Mouse (Mus musculus): ENCODE data around the gene Rab5c. TPM values are rescaled to one million over a fixed set of nuclear protein-coding genes. Genes with fewer than 3 reads are reported as not detected.
A peak's percentile ranks its signal among the peaks of the same experiment; 100 is the strongest.

Rab5c gene
- polyA plus RNA-seq, 1 experiment from 2014 or later: 82.7 TPM

DNA sequence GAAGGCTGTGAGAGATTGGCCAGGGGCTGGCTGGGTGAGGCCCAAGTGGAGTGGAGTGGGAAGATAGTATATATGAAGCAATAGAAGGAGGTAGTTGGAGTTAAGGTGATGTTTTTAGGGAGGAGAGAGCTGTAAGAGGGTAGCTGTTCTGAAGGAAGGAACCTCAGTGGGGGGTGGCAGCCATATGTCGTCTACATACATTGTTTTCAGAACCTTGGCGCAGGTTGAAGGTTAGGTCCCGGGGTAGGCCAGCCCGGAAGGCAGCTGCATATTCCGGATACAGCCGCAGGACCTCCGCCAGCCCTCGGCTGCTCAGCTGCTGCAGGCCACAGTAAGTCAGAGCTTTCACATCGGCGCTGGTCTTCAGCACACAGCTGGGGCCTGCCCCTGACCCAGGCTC is 8.5 kb upstream of the Rab5c start:
- Histone ChIP-seq H3K4me1 (ENCODE audit: control insufficient read depth, insufficient read depth, low read length) (no peaks in the 10 kb centered on the region), H3K4me3 (ENCODE audit: low read depth, low read length) (no peak overlapping the region), H3K36me3 (ENCODE audit: control insufficient read depth, insufficient read depth, low read length) (0 out of 2 replicates have a peak, but pooled peaks cover 6% of the 10 kb centered on the region), H3K9me3 (ENCODE audit: control insufficient read depth, low read length) (no peaks in the 10 kb centered on the region), H3K27me3 (ENCODE audit: control insufficient read depth, insufficient read depth, low read length) (no peaks in the 10 kb centered on the region), H3K4me2 (ENCODE audit: low read depth, low read length) (no peak overlapping the region), H3K27ac (ENCODE audit: low read depth, low read length) (no peak overlapping the region), H3K9ac (replicated peaks; ENCODE audit: low read depth, low read length) (no peak overlapping the region)
- 87% methylated on average over 10 of the region's 10 CpGs for WGBS
- ATAC-seq (ENCODE audit: low read depth): no peak

DNA sequence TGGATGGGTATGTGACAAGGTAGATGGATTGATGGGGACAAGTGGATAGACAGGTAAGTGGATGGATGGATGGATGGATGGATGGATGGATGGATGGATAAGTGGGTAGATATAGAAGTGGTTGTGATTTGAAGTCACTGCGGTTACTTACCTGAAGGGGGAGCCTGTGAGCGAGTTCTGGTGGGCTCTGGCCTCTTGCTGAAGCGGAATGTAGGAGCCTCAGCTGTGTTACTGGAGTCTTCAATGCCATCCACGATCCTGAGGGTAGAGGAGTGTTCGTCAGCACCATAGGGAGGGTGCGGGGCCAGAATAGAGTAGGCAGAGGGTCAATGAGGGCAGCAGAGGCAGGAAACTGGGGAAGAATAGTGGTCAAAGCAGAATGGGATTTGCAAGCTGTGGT is 7.1 kb upstream of the Rab5c start:
- Histone ChIP-seq H3K27ac (ENCODE audit: low read depth, low read length) (no peak overlapping the region), H3K4me3 (ENCODE audit: low read depth, low read length) (no peak overlapping the region), H3K27me3 (ENCODE audit: control insufficient read depth, insufficient read depth, low read length) (no peaks in the 10 kb centered on the region), H3K9me3 (ENCODE audit: control insufficient read depth, low read length) (no peaks in the 10 kb centered on the region), H3K4me1 (ENCODE audit: control insufficient read depth, insufficient read depth, low read length) (no peaks in the 10 kb centered on the region), H3K4me2 (ENCODE audit: low read depth, low read length) (no peak overlapping the region), H3K9ac (replicated peaks; ENCODE audit: low read depth, low read length) (no peak overlapping the region), H3K36me3 (ENCODE audit: control insufficient read depth, insufficient read depth, low read length) (0 out of 2 replicates have a peak, but pooled peaks cover 10% of the 10 kb centered on the region)
- peak; percentile 72 for ATAC-seq (ENCODE audit: low read depth)
- WGBS: 13% methylated on average over 6 of the region's 6 CpGs

DNA sequence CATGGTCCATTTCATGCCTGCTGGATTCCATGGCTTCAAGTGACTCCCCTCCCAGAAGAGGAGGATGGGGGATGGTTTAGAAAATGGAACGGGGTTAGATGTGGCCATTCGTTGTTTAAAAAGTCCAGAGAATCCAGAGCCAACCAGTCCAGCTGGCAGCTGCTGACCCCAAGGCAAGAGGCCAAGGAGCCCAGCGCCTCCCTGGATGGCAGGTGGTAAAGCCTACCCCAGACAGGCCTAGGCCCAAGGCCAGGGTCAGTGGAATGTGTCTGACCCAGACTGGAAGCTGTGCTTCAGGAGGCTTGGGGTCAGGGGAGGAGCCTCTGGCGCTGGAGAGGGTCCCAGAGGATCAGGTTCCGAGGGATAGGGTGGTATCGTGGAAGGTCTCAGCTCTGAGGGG is 3.3 kb upstream of the Rab5c start:
- WGBS: 70% methylated on average over 6 of the region's 6 CpGs
- no peaks in the 10 kb centered on the region for H3K9me3 ChIP-seq (ENCODE audit: control insufficient read depth, low read length)
- no peak overlapping the region for H3K27ac ChIP-seq (ENCODE audit: low read depth, low read length)
- H3K36me3 ChIP-seq (ENCODE audit: control insufficient read depth, insufficient read depth, low read length): 0 out of 2 replicates have a peak, but pooled peaks cover 9% of the 10 kb centered on the region
- H3K4me3 ChIP-seq (ENCODE audit: low read depth, low read length): no peak overlapping the region
- no peak for ATAC-seq (ENCODE audit: low read depth)
- H3K4me2 ChIP-seq (ENCODE audit: low read depth, low read length): no peak overlapping the region
- H3K9ac ChIP-seq (replicated peaks; ENCODE audit: low read depth, low read length): no peak overlapping the region
- H3K27me3 ChIP-seq (ENCODE audit: control insufficient read depth, insufficient read depth, low read length): no peaks in the 10 kb centered on the region
- H3K4me1 ChIP-seq (ENCODE audit: control insufficient read depth, insufficient read depth, low read length): peaks cover 11% of the 10 kb centered on the region

DNA sequence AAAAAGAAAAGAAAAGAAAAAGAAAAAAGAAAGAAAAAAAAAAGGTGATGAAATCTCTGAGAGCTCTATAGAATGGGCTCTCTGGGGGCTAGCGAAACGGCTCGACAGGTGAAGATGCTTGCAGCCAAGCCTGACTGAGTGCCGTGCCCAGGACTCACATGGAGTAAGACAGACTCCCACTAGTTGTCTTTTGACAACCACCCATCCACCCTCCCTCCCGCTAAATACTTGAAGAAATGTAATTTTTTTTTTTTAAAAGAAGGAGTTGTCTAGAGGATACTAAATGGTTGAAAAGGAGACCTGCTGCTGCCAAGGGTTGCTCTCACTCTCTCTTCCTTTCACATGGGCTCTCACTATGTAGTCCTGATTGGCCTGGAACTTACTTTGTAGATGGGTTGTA is 734 bp upstream of the Rab5c start:
- H3K9me3 ChIP-seq (ENCODE audit: control insufficient read depth, low read length): no peaks in the 10 kb centered on the region
- H3K27ac ChIP-seq (ENCODE audit: low read depth, low read length): peak overlapping the region; percentile 75
- peaks cover 17% of the 10 kb centered on the region for H3K4me1 ChIP-seq (ENCODE audit: control insufficient read depth, insufficient read depth, low read length)
- H3K9ac ChIP-seq (replicated peaks; ENCODE audit: low read depth, low read length): peak overlapping the region; percentile 43
- H3K4me2 ChIP-seq (ENCODE audit: low read depth, low read length): peak overlapping the region; percentile 59
- 19% methylated on average over 5 of the region's 5 CpGs for WGBS
- peak overlapping the region; percentile 66 for H3K4me3 ChIP-seq (ENCODE audit: low read depth, low read length)
- no peaks in the 10 kb centered on the region for H3K27me3 ChIP-seq (ENCODE audit: control insufficient read depth, insufficient read depth, low read length)
- peak; percentile 23; the same call in 1 of the 2 replicates for ATAC-seq (ENCODE audit: low read depth)
- H3K36me3 ChIP-seq (ENCODE audit: control insufficient read depth, insufficient read depth, low read length): 0 out of 2 replicates have a peak, but pooled peaks cover 9% of the 10 kb centered on the region

DNA sequence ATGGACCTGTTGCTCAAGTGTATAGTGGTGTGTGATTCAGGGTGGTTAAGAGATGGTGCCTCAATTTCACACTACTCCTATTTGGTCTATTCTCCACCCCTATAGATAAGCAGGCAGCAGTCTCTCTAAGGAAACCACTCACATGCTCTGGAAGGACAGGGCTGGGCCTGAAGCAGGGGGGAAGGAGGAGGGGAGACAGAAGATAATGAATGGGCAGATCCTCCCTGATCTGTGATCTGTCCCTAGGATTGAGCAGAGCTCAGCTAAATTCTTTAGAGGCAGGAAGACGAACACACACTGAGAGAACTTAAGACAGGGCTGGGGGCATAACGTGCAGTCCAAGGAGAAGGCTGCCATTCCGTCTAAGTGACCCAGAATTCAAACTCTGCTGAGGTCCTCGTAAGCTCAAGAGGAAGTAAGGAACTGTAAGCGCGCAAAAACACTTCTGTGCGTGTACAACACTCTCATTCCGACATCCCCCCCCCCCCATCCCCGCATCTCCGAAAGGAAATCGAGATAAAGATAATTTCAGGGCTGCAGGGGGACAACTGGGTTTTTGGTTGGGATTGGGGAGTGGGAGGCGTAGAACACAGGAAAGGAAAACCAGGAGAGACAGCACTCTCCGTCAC is 796 bp downstream of the Rab5c start:
- Histone ChIP-seq H3K9me3 (ENCODE audit: control insufficient read depth, low read length) (no peaks in the 10 kb centered on the region), H3K9ac (replicated peaks; ENCODE audit: low read depth, low read length) (peak overlapping the region; percentile 84), H3K4me1 (ENCODE audit: control insufficient read depth, insufficient read depth, low read length) (peaks cover 17% of the 10 kb centered on the region), H3K27ac (ENCODE audit: low read depth, low read length) (peak overlapping the region; percentile 7; the same call in 1 of the 2 replicates), H3K4me2 (ENCODE audit: low read depth, low read length) (peak overlapping the region; percentile 78), H3K27me3 (ENCODE audit: control insufficient read depth, insufficient read depth, low read length) (no peaks in the 10 kb centered on the region), H3K36me3 (ENCODE audit: control insufficient read depth, insufficient read depth, low read length) (0 out of 2 replicates have a peak, but pooled peaks cover 9% of the 10 kb centered on the region), H3K4me3 (ENCODE audit: low read depth, low read length) (peak overlapping the region; percentile 66)
- WGBS: 2% methylated on average over 13 of the region's 13 CpGs
- no peak for ATAC-seq (ENCODE audit: low read depth)

DNA sequence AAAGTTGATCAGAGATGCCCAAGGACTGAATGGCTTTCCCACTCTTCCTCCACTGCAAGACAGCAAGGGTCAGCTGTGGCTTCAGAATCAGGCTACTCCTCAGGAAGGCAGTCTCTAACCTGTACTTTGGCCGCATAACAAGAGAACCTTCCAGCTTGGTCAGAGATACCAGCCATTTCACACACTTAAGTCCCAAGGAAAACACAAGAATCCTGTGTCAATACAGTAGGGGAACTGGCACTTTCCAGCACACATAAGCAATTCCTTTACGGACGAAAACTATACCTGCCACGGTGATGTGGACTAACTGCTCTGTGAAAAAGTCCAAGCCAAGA is 1.3 kb downstream of the Rab5c start:
- no peak overlapping the region for H3K27ac ChIP-seq (ENCODE audit: low read depth, low read length)
- no peak for ATAC-seq (ENCODE audit: low read depth)
- peak overlapping the region; percentile 78 for H3K4me2 ChIP-seq (ENCODE audit: low read depth, low read length)
- WGBS: 94% methylated on average over 4 of the region's 4 CpGs
- no peaks in the 10 kb centered on the region for H3K9me3 ChIP-seq (ENCODE audit: control insufficient read depth, low read length)
- peaks cover 17% of the 10 kb centered on the region for H3K4me1 ChIP-seq (ENCODE audit: control insufficient read depth, insufficient read depth, low read length)
- H3K27me3 ChIP-seq (ENCODE audit: control insufficient read depth, insufficient read depth, low read length): no peaks in the 10 kb centered on the region
- peak overlapping the region; percentile 66 for H3K4me3 ChIP-seq (ENCODE audit: low read depth, low read length)
- no peak overlapping the region for H3K9ac ChIP-seq (replicated peaks; ENCODE audit: low read depth, low read length)
- H3K36me3 ChIP-seq (ENCODE audit: control insufficient read depth, insufficient read depth, low read length): 0 out of 2 replicates have a peak, but pooled peaks cover 8% of the 10 kb centered on the region

DNA sequence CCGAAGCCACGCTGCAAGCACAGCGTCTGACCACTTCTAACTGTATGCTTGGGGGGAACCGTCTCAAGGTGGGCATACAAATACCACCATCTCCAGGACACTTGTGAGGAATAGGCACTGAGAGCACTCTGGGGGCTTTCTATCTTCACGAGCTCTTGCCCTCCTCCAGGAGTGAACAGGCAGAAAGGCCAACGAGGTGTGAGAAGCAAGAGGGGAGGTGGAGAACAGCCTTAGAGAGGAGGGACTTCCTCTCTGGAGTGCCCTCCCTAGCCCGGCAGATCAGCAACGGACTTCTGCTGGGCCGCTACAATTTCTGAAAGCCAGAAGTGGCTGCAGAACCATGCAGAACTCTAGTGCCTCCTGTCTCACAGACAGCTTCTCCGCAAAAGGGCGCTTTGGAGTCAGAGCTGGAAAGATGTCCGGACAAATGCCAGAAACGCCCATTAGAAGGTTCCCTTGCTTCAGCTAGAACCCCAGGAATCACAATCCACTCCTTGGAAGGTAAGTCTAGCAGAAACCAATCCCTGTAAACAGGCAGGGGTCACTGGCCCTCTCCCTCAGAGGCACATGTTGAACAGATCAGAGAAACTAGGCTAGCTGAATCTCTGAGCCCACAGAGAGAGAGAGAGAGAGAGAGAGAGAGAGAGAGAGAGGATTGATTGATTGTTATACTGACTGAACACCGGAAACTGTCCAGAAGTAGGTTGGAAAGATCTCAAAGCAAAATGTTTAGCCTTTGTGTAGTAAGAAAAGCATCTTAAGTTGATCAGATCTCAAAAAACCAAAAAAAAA is 1.9 kb downstream of the Rab5c start:
- Histone ChIP-seq H3K27me3 (ENCODE audit: control insufficient read depth, insufficient read depth, low read length) (no peaks in the 10 kb centered on the region), H3K4me2 (ENCODE audit: low read depth, low read length) (peak overlapping the region; percentile 78; the same call in 1 of the 2 replicates), H3K4me3 (ENCODE audit: low read depth, low read length) (no peak overlapping the region; the same call in 1 of the 2 replicates), H3K9ac (replicated peaks; ENCODE audit: low read depth, low read length) (no peak overlapping the region), H3K27ac (ENCODE audit: low read depth, low read length) (no peak overlapping the region), H3K36me3 (ENCODE audit: control insufficient read depth, insufficient read depth, low read length) (0 out of 2 replicates have a peak, but pooled peaks cover 3% of the 10 kb centered on the region), H3K4me1 (ENCODE audit: control insufficient read depth, insufficient read depth, low read length) (peaks cover 17% of the 10 kb centered on the region), H3K9me3 (ENCODE audit: control insufficient read depth, low read length) (no peaks in the 10 kb centered on the region)
- ATAC-seq (ENCODE audit: low read depth): no peak
- 80% methylated on average over 14 of the region's 14 CpGs for WGBS

DNA sequence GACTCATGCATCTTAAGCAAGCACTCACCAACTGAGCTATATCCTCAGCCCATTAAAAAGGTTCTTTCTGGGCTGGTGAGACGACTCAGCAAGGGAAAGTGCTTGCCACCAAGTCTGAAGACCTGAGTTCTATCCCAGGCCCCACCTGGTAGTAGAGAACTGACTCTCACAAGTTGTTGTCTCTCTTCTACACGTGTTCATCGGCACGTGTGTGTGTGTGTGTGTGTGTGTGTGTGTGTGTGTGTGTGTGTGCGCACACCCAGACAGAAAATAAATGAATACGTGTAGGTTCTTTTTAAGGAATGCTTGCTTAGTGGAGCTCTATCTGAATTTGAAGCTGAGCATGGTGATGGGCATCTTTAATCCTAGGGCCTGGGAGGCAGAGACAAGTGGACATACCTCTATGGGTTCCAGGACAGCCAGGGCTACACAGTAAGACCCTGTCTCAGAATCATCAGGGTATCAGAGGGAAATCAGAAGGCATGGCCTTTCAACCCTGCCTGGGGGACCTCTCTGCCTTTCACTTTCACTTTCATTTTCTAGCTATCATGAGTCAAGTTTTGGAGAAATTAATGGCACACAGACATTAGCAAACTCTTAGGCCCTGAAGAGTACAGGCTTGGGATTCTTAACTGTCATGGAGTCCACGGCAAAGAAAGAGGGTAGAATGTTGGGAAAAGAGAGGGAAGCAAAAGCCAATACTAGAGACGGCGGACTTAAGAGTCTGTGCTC is 2.7 kb downstream of the Rab5c start:
- Histone ChIP-seq H3K9ac (replicated peaks; ENCODE audit: low read depth, low read length) (no peak overlapping the region), H3K4me2 (ENCODE audit: low read depth, low read length) (peak overlapping the region; percentile 1; the same call in 1 of the 2 replicates), H3K27me3 (ENCODE audit: control insufficient read depth, insufficient read depth, low read length) (no peaks in the 10 kb centered on the region), H3K4me3 (ENCODE audit: low read depth, low read length) (no peak overlapping the region), H3K27ac (ENCODE audit: low read depth, low read length) (no peak overlapping the region), H3K36me3 (ENCODE audit: control insufficient read depth, insufficient read depth, low read length) (no peaks in the 10 kb centered on the region), H3K4me1 (ENCODE audit: control insufficient read depth, insufficient read depth, low read length) (peaks cover 17% of the 10 kb centered on the region), H3K9me3 (ENCODE audit: control insufficient read depth, low read length) (no peaks in the 10 kb centered on the region)
- WGBS: 95% methylated on average over 9 of the region's 9 CpGs
- ATAC-seq (ENCODE audit: low read depth): no peak
